Mouse (Mus musculus): ENCODE measurements around the gene Rhbdf1. TPM values are rescaled to one million over a fixed set of nuclear protein-coding genes. Genes with fewer than 3 reads are reported as not detected.

Gene Rhbdf1
- 216 and 224 TPM in 2 replicates for polyA plus RNA-seq (2012; rRNA removed; ENCODE audit: low replicate concordance)

DNA sequence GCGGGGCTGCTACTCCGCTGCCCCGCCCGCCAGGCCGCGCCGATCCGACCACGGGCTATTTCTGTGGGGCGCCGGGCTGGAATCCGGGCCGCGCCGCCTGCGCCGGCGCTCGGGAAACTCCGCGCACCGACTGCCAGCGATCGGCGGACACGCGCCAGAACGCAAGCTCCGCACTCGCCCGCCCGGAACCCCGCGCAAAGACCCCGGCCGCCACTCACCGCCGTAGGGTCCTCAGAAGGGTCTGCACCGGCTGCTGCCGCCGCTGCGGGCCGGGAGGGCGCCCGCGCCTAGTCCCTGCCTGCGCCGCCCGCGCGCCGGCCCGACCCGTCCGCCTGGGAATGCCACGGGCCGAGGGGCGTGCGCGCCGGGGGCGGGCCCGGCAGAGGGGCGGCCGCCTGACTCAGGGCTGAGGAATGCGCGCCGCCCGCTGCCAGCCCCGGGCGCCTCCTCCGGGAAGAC, at the start of gene Rhbdf1:
Gene Rhbdf1 (minus strand): TSS at position 350 of the 459 bp plus-strand sequence.

DNA sequence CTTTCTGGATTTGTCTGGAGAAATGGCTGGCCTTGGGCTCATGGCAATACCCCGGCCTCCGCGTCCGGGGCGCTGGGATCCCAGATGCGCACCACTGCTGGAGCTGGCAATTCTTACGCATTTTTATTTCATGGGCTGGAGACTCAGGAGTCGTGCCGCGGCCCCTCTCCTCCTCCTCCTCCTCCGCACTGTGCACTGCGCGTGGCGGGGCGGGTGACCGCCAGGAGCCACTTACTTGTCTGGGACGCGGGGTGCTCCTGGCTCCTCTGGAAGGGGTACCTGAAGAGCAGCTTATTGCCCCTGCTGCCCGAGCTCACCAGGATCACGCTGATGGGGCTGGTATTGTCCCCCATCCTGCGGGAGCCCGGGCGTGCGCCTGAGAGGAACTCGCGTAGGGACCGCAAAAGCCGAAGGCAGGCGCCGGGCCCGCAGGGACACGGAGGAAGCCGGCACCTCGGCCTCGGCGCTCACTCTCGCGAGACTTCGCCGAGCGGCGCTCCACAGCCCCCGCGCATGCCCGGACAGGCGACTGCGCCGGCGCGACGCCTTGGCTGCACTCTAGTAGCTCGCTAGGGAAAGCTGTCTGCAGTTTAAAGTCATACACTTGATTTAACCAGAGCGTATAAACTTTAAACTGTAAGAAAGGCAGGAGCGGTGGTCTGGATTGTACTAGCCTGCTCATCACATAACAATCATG, 45.2 kb upstream of the Rhbdf1 start, which contains the start of gene Nprl3:
Gene Nprl3 (minus strand): TSS at position 520 of the 697 bp plus-strand sequence.

DNA sequence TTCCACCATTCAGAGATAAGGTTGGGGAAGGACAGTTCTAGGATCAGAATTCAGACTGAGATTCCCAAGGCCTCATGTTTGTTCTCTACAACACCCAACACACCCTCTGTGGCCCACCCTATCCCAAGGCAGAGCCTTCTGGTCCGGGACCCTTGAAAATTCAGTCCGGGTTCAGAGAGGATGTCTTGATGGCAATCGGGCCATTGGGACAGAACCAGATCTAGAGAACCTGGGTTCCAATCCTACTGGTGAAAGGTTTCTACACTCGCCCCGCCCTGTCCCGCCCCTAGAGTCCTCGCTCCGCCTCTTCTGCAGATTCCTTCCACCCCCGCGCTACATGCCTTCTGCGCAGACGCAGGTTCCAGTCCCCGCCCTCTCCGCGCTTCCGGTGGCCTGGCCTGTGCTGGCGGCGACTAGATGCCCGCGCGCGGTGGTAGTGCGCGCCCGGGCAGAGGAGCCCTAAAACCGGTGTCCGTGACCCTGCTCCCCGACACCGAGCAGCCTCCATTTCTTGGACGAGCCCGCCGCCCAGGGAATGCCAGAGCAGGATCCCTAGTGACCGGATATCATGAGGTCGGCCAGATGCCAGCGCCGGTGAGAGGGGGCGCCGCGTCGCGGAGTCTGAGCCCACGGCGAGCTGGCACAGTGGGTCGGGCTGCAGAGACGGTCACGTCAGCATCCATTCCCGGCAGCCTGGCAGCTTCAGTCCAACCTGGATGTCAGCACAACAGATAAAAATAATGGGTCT, 4.2 kb upstream of the Rhbdf1 start, which contains the start of gene Mpg:
Gene Mpg (plus strand): TSS at position 382 of the 748 bp plus-strand sequence.

DNA sequence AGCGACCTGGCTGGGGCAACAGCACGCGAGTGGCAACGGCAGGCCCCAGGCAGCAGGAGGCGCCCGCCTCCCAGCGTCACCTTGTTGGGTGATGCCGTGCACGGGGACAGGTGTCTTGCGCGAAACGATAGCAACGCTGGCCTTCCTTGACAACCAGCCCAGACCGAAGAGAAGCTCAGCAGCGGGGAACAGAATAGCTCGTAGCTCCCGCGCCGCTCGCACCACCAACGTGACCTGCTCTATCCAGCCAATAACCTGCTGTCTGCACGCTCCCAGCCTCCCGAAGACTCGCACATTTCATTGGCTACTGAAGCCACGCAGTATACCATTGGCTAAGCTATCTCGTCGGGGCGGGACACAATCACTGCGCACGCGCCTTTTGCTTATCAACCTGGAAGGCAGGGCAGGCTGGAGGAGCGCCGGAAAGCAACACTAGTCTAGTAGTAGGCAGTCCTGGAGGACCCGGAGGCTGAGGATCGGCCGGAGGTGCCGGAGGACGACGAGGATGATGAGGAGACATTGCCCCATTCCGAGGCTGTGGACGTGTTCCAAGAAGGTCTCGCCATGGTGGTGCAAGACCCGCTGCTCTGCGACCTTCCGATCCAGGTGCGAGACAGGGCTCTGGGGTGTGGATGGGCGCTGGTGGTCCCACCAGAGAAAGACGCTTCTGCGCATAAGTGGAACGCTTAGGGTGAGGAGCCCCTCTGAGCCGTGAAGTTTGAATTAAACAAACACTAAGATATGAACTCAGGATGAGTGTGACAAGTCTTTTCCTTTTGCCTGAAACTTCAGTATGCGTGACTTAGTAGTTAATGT, 16.8 kb downstream of the Rhbdf1 start, which contains the start of gene Snrnp25:
Gene Snrnp25 (plus strand): TSS at position 358 of the 816 bp plus-strand sequence.

DNA sequence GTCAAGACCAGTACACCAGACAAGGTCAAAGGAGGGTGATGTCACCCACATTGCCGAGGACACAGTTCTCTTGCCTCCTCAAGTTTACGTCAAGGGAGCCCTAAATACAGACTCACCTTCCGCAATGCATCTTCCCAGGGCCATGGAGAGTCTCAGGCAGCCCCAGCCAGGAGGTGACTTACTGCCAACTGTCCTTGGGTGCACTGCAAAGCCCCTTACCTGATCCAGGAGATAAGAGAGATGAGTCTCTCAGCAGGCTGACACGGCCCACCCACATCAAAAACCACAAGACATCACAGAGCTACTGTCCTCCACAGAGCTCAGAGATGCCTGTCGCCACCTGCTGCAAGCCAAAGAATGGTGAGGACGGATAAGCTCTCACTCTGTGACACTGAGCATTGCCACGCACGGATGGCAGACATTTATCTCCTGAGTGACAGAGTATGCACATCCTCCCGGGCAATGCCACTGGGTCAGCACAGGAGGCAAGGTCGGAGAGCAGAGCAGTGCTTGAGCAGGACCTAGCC, 22.0 kb downstream of the Rhbdf1 start, which contains the start of gene Il9r:
Gene Il9r (minus strand): TSS at position 205 of the 527 bp plus-strand sequence.

Other genes starting within 250 kb of the Rhbdf1 start
- 11.4 and 17.0 TPM in 2 replicates for gene Nsg2, start 221.8 kb downstream of the Rhbdf1 start, polyA plus RNA-seq (2012; rRNA removed; ENCODE audit: low replicate concordance)
- 7.4 and 12.7 TPM in 2 replicates for gene Il9r, start 22.0 kb downstream of the Rhbdf1 start, polyA plus RNA-seq (2012; rRNA removed; ENCODE audit: low replicate concordance)
- gene Snrnp25, start 16.9 kb downstream of the Rhbdf1 start, polyA plus RNA-seq (2012; rRNA removed; ENCODE audit: low replicate concordance), result 13.1 and 14.8 TPM in 2 replicates
- gene Mpg, start 4.2 kb upstream of the Rhbdf1 start, polyA plus RNA-seq (2012; rRNA removed; ENCODE audit: low replicate concordance), result 13.0 and 14.3 TPM in 2 replicates
- 111 and 129 TPM in 2 replicates for gene Nprl3, start 45.4 kb upstream of the Rhbdf1 start, polyA plus RNA-seq (2012; rRNA removed; ENCODE audit: low replicate concordance)
- gene Hba-x, start 54.1 kb upstream of the Rhbdf1 start, polyA plus RNA-seq (2012; rRNA removed; ENCODE audit: low replicate concordance), result not detected in 2 replicates
- 588 and 1,816 TPM in 2 replicates for gene Hba-a1, start 61.2 kb upstream of the Rhbdf1 start, polyA plus RNA-seq (2012; rRNA removed; ENCODE audit: low replicate concordance)
- not detected in 2 replicates for gene Hbq1b, start 64.7 kb upstream of the Rhbdf1 start, polyA plus RNA-seq (2012; rRNA removed; ENCODE audit: low replicate concordance)
- gene Hba-a2, start 74.2 kb upstream of the Rhbdf1 start, polyA plus RNA-seq (2012; rRNA removed; ENCODE audit: low replicate concordance), result 968 and 1,887 TPM in 2 replicates
- 0.27 TPM in 1 of 2 replicates, not detected in the other for gene Hbq1a, start 77.8 kb upstream of the Rhbdf1 start, polyA plus RNA-seq (2012; rRNA removed; ENCODE audit: low replicate concordance)
- 23.7 and 34.8 TPM in 2 replicates for gene Sh3pxd2b, start 125.5 kb upstream of the Rhbdf1 start, polyA plus RNA-seq (2012; rRNA removed; ENCODE audit: low replicate concordance)
- 10.6 and 13.1 TPM in 2 replicates for gene Ubtd2, start 233.1 kb upstream of the Rhbdf1 start, polyA plus RNA-seq (2012; rRNA removed; ENCODE audit: low replicate concordance)